17 mouse cellular contexts compared by ENCODE assay signal in the genomic region with DNA sequence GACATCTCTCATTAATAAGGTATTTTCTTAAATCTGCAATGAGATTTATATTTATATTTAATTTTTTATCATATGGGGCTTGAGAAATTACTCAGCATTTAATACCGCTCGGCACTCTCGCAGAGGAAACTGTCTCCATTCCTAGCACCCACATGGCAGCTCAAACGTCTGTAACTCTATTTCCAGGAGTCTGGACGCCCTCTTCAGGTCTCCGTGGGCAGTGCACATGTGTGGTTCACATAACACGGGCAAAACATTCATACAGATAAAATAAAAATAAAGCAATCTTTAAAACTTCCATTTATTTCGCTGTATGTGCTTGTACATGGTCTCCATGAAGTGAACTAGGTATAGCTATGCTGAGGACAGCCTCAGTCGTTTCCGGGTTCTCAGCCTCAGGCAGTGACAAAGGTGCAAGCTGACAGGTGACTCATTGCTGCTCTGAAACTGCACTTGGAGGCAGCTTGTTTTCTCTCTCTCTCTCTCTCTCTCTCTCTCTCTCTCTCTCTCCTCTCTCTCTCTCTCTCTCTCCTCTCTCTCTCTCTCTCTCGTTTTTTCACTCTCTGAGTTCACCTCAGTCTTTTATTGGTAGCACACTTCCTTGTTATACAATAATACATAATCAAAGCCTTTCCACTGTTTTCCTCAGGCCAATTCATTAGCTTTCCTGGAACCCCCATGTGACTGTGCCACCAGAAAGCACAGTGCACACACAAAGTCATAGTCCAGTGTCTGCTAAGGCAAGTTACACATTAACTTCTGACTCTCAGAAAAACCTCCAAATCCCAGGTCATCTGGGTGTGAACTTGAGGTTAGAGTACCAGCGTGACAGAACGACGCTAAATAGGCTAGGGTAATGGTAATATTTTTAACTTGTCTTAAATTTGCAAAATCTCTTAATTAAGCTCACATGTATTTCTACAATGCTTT. TPM values are rescaled to one million over a fixed set of nuclear protein-coding genes. Genes with fewer than 3 reads are reported as not detected.
A peak's percentile ranks its signal among the peaks of the same experiment; 100 is the strongest.
DNase-seq lines count a peak whose midpoint lies in the region; ATAC-seq and TF ChIP-seq lines count a peak whose summit lies in the region.
"Had no signal": no experiment of that assay in that cellular context is flagged by ENCODE, and none has a peak within 500 bp of the region (broad histone marks: within the 10 kb centered on the region; RNA-seq: fewer than 3 reads in every experiment).

No protein-coding gene starts in this region.

- TF ChIP-seq POLR2A in small intestine, adult 2 months (IDR thresholded peaks at IDR 0.05; ENCODE audit: low read depth, low read length): no peak
- TF ChIP-seq POLR2A in thymus, adult 2 months (IDR thresholded peaks at IDR 0.05; ENCODE audit: control insufficient read depth, extremely low read depth, insufficient read depth, low read length, poor library complexity): no peak

- no peaks in the 10 kb centered on the region for H3K9me3 ChIP-seq in ES-E14 (ENCODE audit: control insufficient read depth, insufficient read depth, low read depth, low read length)
- no peaks in the 10 kb centered on the region for H3K9me3 ChIP-seq in intestine, embryonic 15.5 days
- H3K9me3 ChIP-seq: hindbrain, embryonic 15.5 days had no signal

- ATAC-seq in intestine, embryonic 15.5 days: peak; percentile 99

- peak; percentile 40; the same call in 1 of the 2 replicates for TF ChIP-seq CTCF in small intestine, adult 2 months (IDR thresholded peaks at IDR 0.05; ENCODE audit: extremely low read depth, insufficient read length, insufficient replicate concordance, low read depth, low read length)
- TF ChIP-seq CTCF in thymus, adult 2 months (IDR thresholded peaks at IDR 0.05; ENCODE audit: borderline replicate concordance, control insufficient read depth, extremely low read depth, insufficient read depth, low read length, poor library complexity): no peak

- in situ Hi-C loops in ES-E14 (cut with MboI; ENCODE audit: low sequenced_read_pairs in 2 of 2, unreplicated experiment in 2 of 2): no loop called here

- no peak overlapping the region for H3K9ac ChIP-seq in ES-E14 (ENCODE audit: insufficient read depth, low read depth, low read length, poor library complexity, severe bottlenecking)
- no peak overlapping the region for H3K9ac ChIP-seq in intestine, embryonic 15.5 days
- H3K9ac ChIP-seq: hindbrain, embryonic 15.5 days had no signal

- WGBS in intestine, embryonic 15.5 days: 69% methylated on average over 14 of the region's 14 CpGs
- WGBS in small intestine, adult 2 months: 41% methylated on average over 14 of the region's 14 CpGs
- WGBS in thymus, adult 2 months: 92% methylated on average over 14 of the region's 14 CpGs

- H3K4me1 ChIP-seq in ES-E14 (ENCODE audit: control insufficient read depth in 2 of 2, insufficient read depth in 2 of 2, low read length in 2 of 2, poor library complexity in 1 of 2): no peaks in the 10 kb centered on the region
- 0 out of 2 replicates have a peak, but pooled peaks cover 2% of the 10 kb centered on the region for H3K4me1 ChIP-seq in intestine, embryonic 15.5 days (replicated peaks)
- peaks cover 4% of the 10 kb centered on the region; the same call in 1 of the 2 replicates for H3K4me1 ChIP-seq in small intestine, adult 2 months (ENCODE audit: control insufficient read depth, insufficient read depth, insufficient read length, low read length)
- H3K4me1 ChIP-seq in thymus, adult 2 months (replicated peaks; ENCODE audit: control insufficient read depth, insufficient read depth, low read length): no peaks in the 10 kb centered on the region
- H3K4me1 ChIP-seq: hindbrain, embryonic 15.5 days had no signal

- no peak overlapping the region for H3K27ac ChIP-seq in ES-E14 (ENCODE audit: insufficient read depth, low read depth, low read length, poor library complexity, severe bottlenecking)
- H3K27ac ChIP-seq in intestine, embryonic 15.5 days: peak overlapping the region; percentile 74
- H3K27ac ChIP-seq in small intestine, adult 2 months (ENCODE audit: insufficient read depth, low read depth, low read length): peak overlapping the region; percentile 83
- H3K27ac ChIP-seq in thymus, adult 2 months (ENCODE audit: control insufficient read depth, insufficient read depth, low read length): no peak overlapping the region
- H3K27ac ChIP-seq: hindbrain, embryonic 15.5 days had no signal

- no peaks in the 10 kb centered on the region for H3K27me3 ChIP-seq in intestine, embryonic 15.5 days (replicated peaks)
- no peaks in the 10 kb centered on the region for H3K27me3 ChIP-seq in small intestine, adult 2 months (ENCODE audit: control insufficient read depth, insufficient read depth, low read length)
- H3K27me3 ChIP-seq in thymus, adult 2 months (ENCODE audit: control insufficient read depth, insufficient read depth, low read length): no peaks in the 10 kb centered on the region
- H3K27me3 ChIP-seq: hindbrain, embryonic 15.5 days had no signal

- no peak overlapping the region for H3K4me2 ChIP-seq in intestine, embryonic 15.5 days (replicated peaks)
- H3K4me2 ChIP-seq: hindbrain, embryonic 15.5 days; midbrain, embryonic 11.5 days had no signal

- H3K36me3 ChIP-seq in ES-E14 (ENCODE audit: control insufficient read depth, insufficient read depth, low read length, poor library complexity, severe bottlenecking): no peaks in the 10 kb centered on the region; the same call in 1 of the 2 replicates
- H3K36me3 ChIP-seq in intestine, embryonic 15.5 days: no peaks in the 10 kb centered on the region
- H3K36me3 ChIP-seq in small intestine, adult 2 months (ENCODE audit: control insufficient read depth, insufficient read depth, low read length): peaks cover 21% of the 10 kb centered on the region
- no peaks in the 10 kb centered on the region for H3K36me3 ChIP-seq in thymus, adult 2 months (ENCODE audit: control insufficient read depth, insufficient read depth, low read length)

- H3K4me3 ChIP-seq in ES-E14 (ENCODE audit: insufficient read depth in 1 of 2, low read depth in 1 of 2, low read length in 2 of 2, poor library complexity in 1 of 2, severe bottlenecking in 1 of 2): no peak overlapping the region
- H3K4me3 ChIP-seq in intestine, embryonic 15.5 days (replicated peaks): no peak overlapping the region
- no peak overlapping the region for H3K4me3 ChIP-seq in small intestine, adult 2 months (ENCODE audit: low read depth, low read length)
- no peak overlapping the region for H3K4me3 ChIP-seq in thymus, adult 2 months (ENCODE audit: control insufficient read depth, insufficient read depth, low read length)
- H3K4me3 ChIP-seq: erythroblast, embryonic 14.5 days; hindbrain, embryonic 15.5 days had no signal

- intact Hi-C loops in heart, postnatal 14 days (cut with DNase I): no loop called here

- DNase-seq in ES-E14 (ENCODE audit: low read depth, low spot score): peak; percentile 11
- peak; percentile 71 for DNase-seq in kidney, postnatal 14 days
- no peak for DNase-seq in thymus, adult 18-20 months
- DNase-seq in heart, postnatal 14 days: no peak
- DNase-seq in thymus, adult 2 months: no peak
- DNase-seq: cerebellum, adult 11 months; lung, postnatal 14 days; spleen, adult 18-20 months; thymus, postnatal 25 days had no signal

TF ChIP-seq in ES-E14, 5 proteins besides CTCF, POLR2A, EP300 and RAD21:
- TF ChIP-seq CHD2 (IDR thresholded peaks at IDR 0.05; ENCODE audit: low read depth, low read length) (no peak), MAFK (IDR thresholded peaks at IDR 0.05; ENCODE audit: insufficient read depth, low read depth, low read length) (no peak), HCFC1 (IDR thresholded peaks at IDR 0.05; ENCODE audit: borderline replicate concordance, insufficient read depth, low read length) (no peak), ZC3H11A (IDR thresholded peaks at IDR 0.05; ENCODE audit: borderline replicate concordance, low read depth, low read length) (no peak), ZNF384 (IDR thresholded peaks at IDR 0.05; ENCODE audit: low read depth, low read length) (no peak)

RNA-seq across cellular contexts. Expression of a gene that starts 31.9 kb away (rescaled TPM):
- total RNA-seq in ES-E14 (2012; rRNA removed): 2.6 and 4.2 TPM in 2 replicates
- 22.9 and 25.3 TPM in 2 replicates for polyA plus RNA-seq in intestine, embryonic 15.5 days (2015; fragmentation: Nextera tagmentation; extraction: Ambion mirVana)
- polyA plus RNA-seq in small intestine, adult 2 months (2012; rRNA removed): 1.0 and 3.4 TPM in 2 replicates
- 1 to 10 TPM; 2.4 TPM for total RNA-seq in heart, postnatal 14 days (2021)
- 0.51 and 0.86 TPM in 2 replicates for polyA plus RNA-seq in thymus, adult 2 months (2012; rRNA removed)

RNA-seq across cellular contexts. Expression of a gene that starts 31.9 kb away (rescaled TPM):
- 53.8 and 73.7 TPM in 2 replicates for total RNA-seq in ES-E14 (2012; rRNA removed)
- polyA plus RNA-seq in intestine, embryonic 15.5 days (2015; fragmentation: Nextera tagmentation; extraction: Ambion mirVana): 178 and 179 TPM in 2 replicates
- polyA plus RNA-seq in small intestine, adult 2 months (2012; rRNA removed): 2.5 and 4.4 TPM in 2 replicates
- total RNA-seq in heart, postnatal 14 days (2021): 10 to 100 TPM; 30.8 to 38.0 TPM
- polyA plus RNA-seq in thymus, adult 2 months (2012; rRNA removed): 6.7 and 11.1 TPM in 2 replicates

RNA-seq across cellular contexts. Expression of a gene that starts 59.2 kb away (rescaled TPM):
- total RNA-seq in ES-E14 (2012; rRNA removed): not detected in 2 replicates
- 0.87 and 1.2 TPM in 2 replicates for polyA plus RNA-seq in intestine, embryonic 15.5 days (2015; fragmentation: Nextera tagmentation; extraction: Ambion mirVana)
- polyA plus RNA-seq in small intestine, adult 2 months (2012; rRNA removed): 0.08 and 0.29 TPM in 2 replicates
- total RNA-seq in heart, postnatal 14 days (2021): under 1 TPM; 0.80 to 0.96 TPM
- polyA plus RNA-seq in thymus, adult 2 months (2012; rRNA removed): 0.12 and 0.22 TPM in 2 replicates
- total RNA-seq: granulocyte monocyte progenitor cell, adult 5-6 weeks had no signal
- polyA plus RNA-seq: erythroblast, embryonic 14.5 days; heart, postnatal 0 days; neural tube, embryonic 11.5 days had no signal

Comparison
In these comparisons a context has a peak if more than half of its experiments do, and no peak if none do; other contexts are left out.
1. DNase-seq: peak in ES-E14 (single experiment) and kidney, postnatal 14 days (single experiment); none in thymus, adult 18-20 months (0 of 2), heart, postnatal 14 days (0 of 2) and thymus, adult 2 months (single experiment).
2. H3K27ac ChIP-seq: peak in intestine, embryonic 15.5 days (single experiment) and small intestine, adult 2 months (single experiment); none in ES-E14 (single experiment) and thymus, adult 2 months (single experiment).
3. RNA of a gene that starts 31.9 kb away (polyA plus RNA-seq): 178 to 179 TPM in intestine, embryonic 15.5 days; 6.7 to 11.1 TPM in thymus, adult 2 months and 2.5 to 4.4 TPM in small intestine, adult 2 months; every median in the first group is over 10 times any median in the second.